ENCODE assay signal across 8 mouse cellular contexts in genomic region chr6:87496143-87496542, GRCm38 (mm10). TPM values are rescaled to one million over a fixed set of nuclear protein-coding genes. Genes with fewer than 3 reads are reported as not detected.
DNase-seq lines count a peak whose midpoint lies in the region; ATAC-seq and TF ChIP-seq lines count a peak whose summit lies in the region.

No protein-coding gene starts in this region.

- H3K36me3 ChIP-seq in heart, embryonic 10.5 days, result no peaks in the 10 kb centered on the region

- peak; percentile 29 for DNase-seq in layer of hippocampus, adult 11-12 months (ENCODE audit: low spot score)
- DNase-seq in layer of hippocampus, postnatal 25 days (ENCODE audit: extremely low spot score in 1 of 2, low spot score in 1 of 2), result no peak
- no peak for DNase-seq in heart, embryonic 10.5 days (ENCODE audit: low spot score)
- peak; percentile 57 to 76 for DNase-seq in kidney, postnatal 25 days
- DNase-seq in cerebellum, adult 18-20 months, result no peak
- DNase-seq in cerebellum, adult 2 months, result no peak

- H3K27me3 ChIP-seq in heart, embryonic 10.5 days (ENCODE audit: insufficient read depth, poor library complexity, severe bottlenecking), result peaks cover 5% of the 10 kb centered on the region; the same call in 1 of the 2 replicates
- H3K27me3 ChIP-seq in cerebellum, adult 2 months (ENCODE audit: control insufficient read depth, insufficient read depth, low read length), result no peaks in the 10 kb centered on the region

- peak overlapping the region; percentile 64 for H3K27ac ChIP-seq in heart, embryonic 10.5 days
- H3K27ac ChIP-seq in cerebellum, adult 2 months (ENCODE audit: insufficient read depth, low read length), result no peak overlapping the region

- H3K4me3 ChIP-seq in heart, embryonic 10.5 days, result peak overlapping the region; percentile 39
- no peak overlapping the region for H3K4me3 ChIP-seq in cerebellum, adult 2 months (replicated peaks; ENCODE audit: insufficient read depth, low read depth, low read length)

- H3K4me1 ChIP-seq in heart, embryonic 10.5 days, result peaks cover 15% of the 10 kb centered on the region
- no peaks in the 10 kb centered on the region for H3K4me1 ChIP-seq in cerebellum, adult 2 months (ENCODE audit: control insufficient read depth, insufficient read depth, low read length)

- no peak for TF ChIP-seq POLR2A in cerebellum, adult 2 months (IDR thresholded peaks at IDR 0.05; ENCODE audit: borderline replicate concordance, insufficient read depth, low read length)

- no peaks in the 10 kb centered on the region for H3K9me3 ChIP-seq in heart, embryonic 10.5 days

- peak; percentile 82 for ATAC-seq in megakaryocyte, adult 5-6 weeks (ENCODE audit: poor library complexity, severe bottlenecking)
- ATAC-seq in megakaryocyte-erythroid progenitor cell, adult 5-6 weeks (replicated peaks; ENCODE audit: low FRiP score, low TSS enrichment, poor library complexity, severe bottlenecking), result no peak; the same call in 1 of the 2 replicates

- no peak for TF ChIP-seq CTCF in cerebellum, adult 2 months (IDR thresholded peaks at IDR 0.05; ENCODE audit: borderline replicate concordance, insufficient read depth, low read depth, low read length)

- 59% methylated on average over 9 of the region's 9 CpGs for WGBS in heart, embryonic 10.5 days
- WGBS in cerebellum, adult 2 months, result 72% methylated on average over 9 of the region's 9 CpGs

RNA-seq across cellular contexts. Expression of gene Arhgap25, which starts 36.9 kb away (rescaled TPM):
- 1 to 10 TPM; 2.8 to 3.3 TPM for total RNA-seq in layer of hippocampus, postnatal 25 days (2021)
- 2.3 and 3.9 TPM in 2 replicates for polyA plus RNA-seq in heart, embryonic 10.5 days (2016; fragmentation: Nextera tagmentation; extraction: Ambion mirVana)
- total RNA-seq in megakaryocyte, adult 5-6 weeks (2015), result 27.9 and 35.5 TPM in 2 replicates
- 74.4 TPM in 2 replicates for total RNA-seq in megakaryocyte, adult 5-6 weeks (2017)
- polyA plus RNA-seq in cerebellum, adult 2 months (2012; rRNA removed), result 0.39 and 0.70 TPM in 2 replicates
- total RNA-seq in megakaryocyte-erythroid progenitor cell, adult 5-6 weeks (2014; fragmentation: Nextera tagmentation), result 4.4 and 6.9 TPM in 2 replicates
- 8.5 and 9.0 TPM in 2 replicates for total RNA-seq in megakaryocyte-erythroid progenitor cell, adult 5-6 weeks (2017)

Comparison
In these comparisons a context has a peak if more than half of its experiments do, and no peak if none do; other contexts are left out.
1. DNase-seq: peak in layer of hippocampus, adult 11-12 months (single experiment) and kidney, postnatal 25 days (2 of 2); none in layer of hippocampus, postnatal 25 days (0 of 2), heart, embryonic 10.5 days (single experiment), cerebellum, adult 18-20 months (0 of 2) and cerebellum, adult 2 months (0 of 2).